Mouse (Mus musculus): ENCODE data around the gene Pdgfb. TPM values are rescaled to one million over a fixed set of nuclear protein-coding genes. Genes with fewer than 3 reads are reported as not detected.

Pdgfb gene
- total and polyA plus RNA-seq, 2 experiments from 2014 or later: 9.2 to 24.4 TPM

GRCm38 (mm10) chr15:79956559-79956958, 58.2 kb downstream of the Pdgfb start:
- Histone ChIP-seq H3K27ac (ENCODE audit: low read depth, low read length) (no peak overlapping the region), H3K4me1 (ENCODE audit: insufficient read depth, low read length) (no peaks in the 10 kb centered on the region), H3K9me3 (ENCODE audit: low read length) (no peaks in the 10 kb centered on the region), H3K27me3 (ENCODE audit: insufficient read depth, low read length) (no peaks in the 10 kb centered on the region; the same call in 1 of the 2 replicates), H3K4me3 (ENCODE audit: low read depth, low read length) (no peak overlapping the region), H3K9ac (replicated peaks; ENCODE audit: low read length, poor library complexity, severe bottlenecking) (no peak overlapping the region), H3K4me2 (ENCODE audit: low read depth, low read length, poor library complexity, severe bottlenecking) (no peak overlapping the region), H3K36me3 (ENCODE audit: insufficient read depth, low read length) (no peaks in the 10 kb centered on the region)
- ATAC-seq (ENCODE audit: low FRiP score) (no peak), DNase-seq (ENCODE audit: low spot score) (no peak)
- no peak for TF ChIP-seq CTCF (IDR thresholded peaks at IDR 0.05)
- 89% methylated on average over 8 of the region's 8 CpGs for WGBS

- no peak overlapping the region for H3K9ac ChIP-seq (replicated peaks; ENCODE audit: low read length, poor library complexity, severe bottlenecking)
- H3K36me3 ChIP-seq (ENCODE audit: insufficient read depth, low read length): no peaks in the 10 kb centered on the region
- no peak overlapping the region for H3K27ac ChIP-seq (ENCODE audit: low read depth, low read length)
- H3K4me3 ChIP-seq (ENCODE audit: low read depth, low read length): no peak overlapping the region
- H3K27me3 ChIP-seq (ENCODE audit: insufficient read depth, low read length): no peaks in the 10 kb centered on the region
- H3K4me2 ChIP-seq (ENCODE audit: low read depth, low read length, poor library complexity, severe bottlenecking): no peak overlapping the region
- H3K4me1 ChIP-seq (ENCODE audit: insufficient read depth, low read length): peaks cover 15% of the 10 kb centered on the region; the same call in 1 of the 2 replicates
- no peaks in the 10 kb centered on the region for H3K9me3 ChIP-seq (ENCODE audit: low read length)
- ATAC-seq (ENCODE audit: low FRiP score): no peak
- TF ChIP-seq CTCF (IDR thresholded peaks at IDR 0.05): no peak
- WGBS: 68% methylated on average over 7 of the region's 7 CpGs
- no peak for DNase-seq (ENCODE audit: low spot score)
These were observed 61.3 kb downstream of the Pdgfb start for GRCm38 (mm10) chr15:79953470-79953869.

GRCm38 (mm10) chr15:79952504-79953231, 62.1 kb downstream of the Pdgfb start:
- H3K4me1 ChIP-seq (ENCODE audit: insufficient read depth, low read length): peaks cover 15% of the 10 kb centered on the region; the same call in 1 of the 2 replicates
- H3K27me3 ChIP-seq (ENCODE audit: insufficient read depth, low read length): no peaks in the 10 kb centered on the region
- H3K9ac ChIP-seq (replicated peaks; ENCODE audit: low read length, poor library complexity, severe bottlenecking): no peak overlapping the region
- H3K4me2 ChIP-seq (ENCODE audit: low read depth, low read length, poor library complexity, severe bottlenecking): no peak overlapping the region
- H3K9me3 ChIP-seq (ENCODE audit: low read length): no peaks in the 10 kb centered on the region
- 48% methylated on average over 11 of the region's 11 CpGs for WGBS
- ATAC-seq (ENCODE audit: low FRiP score): no peak
- no peak for TF ChIP-seq CTCF (IDR thresholded peaks at IDR 0.05)
- no peak for DNase-seq (ENCODE audit: low spot score)
- no peak overlapping the region for H3K4me3 ChIP-seq (ENCODE audit: low read depth, low read length)
- no peak overlapping the region for H3K27ac ChIP-seq (ENCODE audit: low read depth, low read length)
- no peaks in the 10 kb centered on the region for H3K36me3 ChIP-seq (ENCODE audit: insufficient read depth, low read length)

GRCm38 (mm10) chr15:79951730-79952503, 62.9 kb downstream of the Pdgfb start:
- no peak for DNase-seq (ENCODE audit: low spot score)
- WGBS: 46% methylated on average over 14 of the region's 14 CpGs
- Histone ChIP-seq H3K36me3 (ENCODE audit: insufficient read depth, low read length) (no peaks in the 10 kb centered on the region), H3K27ac (ENCODE audit: low read depth, low read length) (no peak overlapping the region), H3K4me3 (ENCODE audit: low read depth, low read length) (no peak overlapping the region), H3K9me3 (ENCODE audit: low read length) (no peaks in the 10 kb centered on the region), H3K4me1 (ENCODE audit: insufficient read depth, low read length) (peaks cover 15% of the 10 kb centered on the region; the same call in 1 of the 2 replicates), H3K9ac (replicated peaks; ENCODE audit: low read length, poor library complexity, severe bottlenecking) (no peak overlapping the region), H3K4me2 (ENCODE audit: low read depth, low read length, poor library complexity, severe bottlenecking) (no peak overlapping the region), H3K27me3 (ENCODE audit: insufficient read depth, low read length) (no peaks in the 10 kb centered on the region)
- no peak for TF ChIP-seq CTCF (IDR thresholded peaks at IDR 0.05)
- no peak for ATAC-seq (ENCODE audit: low FRiP score)

- no peak for TF ChIP-seq CTCF (IDR thresholded peaks at IDR 0.05)
- Histone ChIP-seq H3K36me3 (ENCODE audit: insufficient read depth, low read length) (no peaks in the 10 kb centered on the region), H3K4me2 (ENCODE audit: low read depth, low read length, poor library complexity, severe bottlenecking) (peak overlapping the region; percentile 62; the same call in 1 of the 2 replicates), H3K27me3 (ENCODE audit: insufficient read depth, low read length) (no peaks in the 10 kb centered on the region), H3K9me3 (ENCODE audit: low read length) (no peaks in the 10 kb centered on the region), H3K27ac (ENCODE audit: low read depth, low read length) (peak overlapping the region; percentile 67), H3K4me1 (ENCODE audit: insufficient read depth, low read length) (peaks cover 15% of the 10 kb centered on the region; the same call in 1 of the 2 replicates), H3K4me3 (ENCODE audit: low read depth, low read length) (peak overlapping the region; percentile 33), H3K9ac (replicated peaks; ENCODE audit: low read length, poor library complexity, severe bottlenecking) (peak overlapping the region; percentile 59)
- DNase-seq (ENCODE audit: low spot score) (no peak), ATAC-seq (ENCODE audit: low FRiP score) (no peak)
- 68% methylated on average over 6 of the region's 6 CpGs for WGBS
These were observed 63.6 kb downstream of the Pdgfb start for GRCm38 (mm10) chr15:79951226-79951625.
